Mouse (Mus musculus) MEL (cell line): ENCODE results near the gene Rab20.

Experiments
- EP300 ChIP-seq, 2 experiments: IDR thresholded peaks; 2 replicates each; pipeline ENCODE4 v1.6.1; 2011; ENCODE audit warnings: improper control_type of control experiment in 2 of 2, low read length in 2 of 2, low read depth in 1 of 2, mild to moderate bottlenecking in 1 of 2
- MEF2A ChIP-seq: IDR thresholded peaks from 2 replicates; pipeline ENCODE4 v1.6.1; 2014; ENCODE audit warnings: low read depth, mild to moderate bottlenecking, inconsistent platforms, low read length, improper control_type of control experiment; ENCODE audit not compliant: poor library complexity, insufficient replicate concordance, severe bottlenecking; ENCODE audit errors: extremely low read depth
- SIN3A ChIP-seq: IDR thresholded peaks from 2 replicates; pipeline ENCODE4 v1.6.1; 2012; ENCODE audit warnings: low read length, improper control_type of control experiment, inconsistent platforms
- ZKSCAN1 ChIP-seq: IDR thresholded peaks from 2 replicates; pipeline ENCODE4 v1.6.1; 2012; ENCODE audit warnings: low read depth, mild to moderate bottlenecking, inconsistent platforms, low read length, improper control_type of control experiment, moderate library complexity

DNA sequence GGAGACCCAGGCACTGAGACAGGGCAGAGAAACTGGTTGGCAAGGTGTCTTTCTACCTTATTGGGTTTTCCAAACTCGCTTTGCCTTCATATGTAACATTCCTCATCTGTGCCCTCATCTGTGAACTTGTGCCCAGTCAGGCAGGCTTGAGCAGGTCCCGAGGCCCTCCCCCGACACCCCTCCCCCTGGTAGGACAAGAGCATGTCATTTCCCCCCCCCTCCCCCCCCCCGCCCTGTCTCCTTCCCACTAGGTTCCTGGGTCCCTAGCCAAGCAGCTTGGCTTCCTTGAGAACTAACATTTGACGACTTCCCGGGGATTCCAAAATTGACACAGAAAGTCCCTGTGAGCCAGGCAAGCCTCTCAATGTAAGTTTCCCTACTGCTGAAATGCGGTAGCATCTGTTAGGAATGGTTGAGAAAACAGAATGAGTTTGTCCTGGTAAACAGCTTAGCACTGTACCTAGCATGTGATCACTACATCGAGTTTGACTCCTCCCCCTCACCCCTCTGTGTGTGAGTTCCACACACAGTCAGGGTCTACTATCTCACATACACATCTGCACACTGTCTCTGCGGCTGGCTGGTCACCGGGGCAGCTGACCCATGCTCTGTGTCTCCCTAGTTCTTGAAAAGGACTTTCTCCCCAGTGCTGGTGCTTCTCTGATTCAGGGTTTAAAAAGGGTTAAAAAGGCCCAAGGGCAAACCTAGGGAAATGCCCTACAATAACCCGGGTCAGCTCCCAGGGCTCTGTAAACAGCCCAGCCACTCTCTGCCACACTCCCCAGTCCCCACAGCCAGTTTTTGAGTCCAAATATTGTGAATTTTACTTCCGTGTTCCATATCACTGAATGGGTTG lies 20.3 kb downstream of the Rab20 start:
- TF ChIP-seq SIN3A (no peak), ZKSCAN1 (no peak), EP300 (IDR thresholded peaks at IDR 0.05; ENCODE audit: low read depth in 1 of 2, low read length in 2 of 2) (no peak), MEF2A (no peak)
